Mouse (Mus musculus) B cell, adult 2 months (primary cell): ENCODE results near the gene Dpep1.
"Not testable (repeated sequence)": the region's sequence is repeated elsewhere in the genome, so short reads cannot be mapped to it uniquely, and the experiment has no call there.

Experiments
- DNase-seq, 2 experiments: peaks; one replicate each; pipeline ENCODE4 v3.0.0; 2022

Gene Dpep1

GRCm38 (mm10) chr8:123212321-123213117 is 26.5 kb downstream of the Dpep1 start, which contains the start of the genes Chmp1a and Spata33:
Gene Chmp1a, minus strand, starts transcription at chr8:123212763.
Gene Spata33, plus strand, starts transcription at chr8:123212832.
- DNase-seq: peak; percentile 86 to 89

DNA sequence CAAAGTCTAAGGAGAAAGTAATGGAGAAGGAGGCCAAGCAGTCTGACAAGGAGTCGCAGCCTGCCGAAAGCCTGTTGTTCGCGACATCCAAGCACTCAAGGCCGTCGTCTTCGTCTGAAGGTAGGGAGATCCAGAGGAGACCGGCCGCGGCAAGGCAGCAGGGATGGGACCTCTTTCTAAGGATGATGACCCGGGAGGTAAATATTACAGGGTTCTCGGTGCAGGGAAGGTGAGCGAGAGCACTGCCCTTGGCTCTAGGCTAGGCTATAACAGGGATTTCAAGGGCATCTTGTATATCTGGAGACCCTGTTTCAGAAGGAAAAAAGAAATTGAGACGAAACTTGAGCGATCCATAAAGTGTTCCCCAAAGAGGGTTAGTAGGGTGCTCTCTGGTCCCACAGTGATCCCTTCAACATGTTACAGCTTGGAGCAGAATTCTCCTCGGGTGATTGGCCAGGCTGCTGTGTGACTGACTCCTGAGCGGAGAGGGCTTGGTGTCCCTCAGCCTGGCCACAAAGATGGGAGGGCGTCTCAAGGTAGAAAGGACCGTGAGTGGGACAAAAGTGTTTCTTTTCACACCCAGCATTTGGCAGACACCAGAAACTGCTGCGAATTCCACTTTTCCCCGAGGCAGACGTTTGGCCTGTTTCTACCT is 27.2 kb downstream of the Dpep1 start:
- DNase-seq: no peak

GRCm38 (mm10) chr8:123215430-123215829 is 29.4 kb downstream of the Dpep1 start:
- no peak for DNase-seq

DNA sequence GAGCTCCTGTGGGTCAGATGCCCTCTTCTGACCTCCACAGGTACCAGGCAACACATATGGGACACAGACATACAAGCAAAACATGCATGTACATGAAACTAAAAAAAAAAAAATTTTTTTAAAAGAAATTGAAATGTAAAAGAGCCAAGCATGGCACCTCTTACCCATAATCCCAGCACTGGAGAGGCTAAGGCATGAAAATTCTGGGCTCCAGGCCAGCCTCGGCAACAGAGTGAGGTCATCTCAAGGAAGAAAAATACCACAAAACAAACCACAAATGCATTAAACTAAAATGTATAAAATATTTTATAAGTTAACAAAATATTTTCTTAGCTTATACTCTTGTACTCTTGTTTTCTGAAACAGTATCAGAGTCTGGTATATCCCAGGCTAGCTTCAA is 34.9 kb downstream of the Dpep1 start:
- no peak for DNase-seq

GRCm38 (mm10) chr8:123224278-123225266 is 38.5 kb downstream of the Dpep1 start, which contains the start of gene Cdk10:
Gene Cdk10, plus strand, starts transcription at chr8:123224842.
- DNase-seq: peak; percentile 92 to 94

DNA sequence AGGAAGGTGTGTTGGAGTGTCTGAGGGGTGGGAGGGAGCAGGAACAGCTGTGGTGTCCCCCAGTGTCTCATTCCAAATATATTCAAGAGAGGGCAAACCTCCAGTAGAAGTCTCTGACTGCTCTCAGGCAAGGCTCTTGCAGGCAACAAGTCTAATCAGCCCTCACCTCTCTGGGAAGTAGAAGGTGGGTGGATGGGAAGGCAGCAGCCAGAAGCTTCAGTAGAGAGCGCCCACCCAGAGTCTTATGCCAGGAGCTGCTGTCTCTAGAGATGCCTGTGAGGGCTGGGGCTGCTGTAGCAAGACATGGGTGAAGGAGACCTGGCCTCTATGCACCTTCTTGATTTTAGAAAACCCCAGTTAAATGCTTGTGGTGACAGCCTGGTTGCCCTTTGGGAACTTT is 42.4 kb downstream of the Dpep1 start:
- DNase-seq: no peak

DNA sequence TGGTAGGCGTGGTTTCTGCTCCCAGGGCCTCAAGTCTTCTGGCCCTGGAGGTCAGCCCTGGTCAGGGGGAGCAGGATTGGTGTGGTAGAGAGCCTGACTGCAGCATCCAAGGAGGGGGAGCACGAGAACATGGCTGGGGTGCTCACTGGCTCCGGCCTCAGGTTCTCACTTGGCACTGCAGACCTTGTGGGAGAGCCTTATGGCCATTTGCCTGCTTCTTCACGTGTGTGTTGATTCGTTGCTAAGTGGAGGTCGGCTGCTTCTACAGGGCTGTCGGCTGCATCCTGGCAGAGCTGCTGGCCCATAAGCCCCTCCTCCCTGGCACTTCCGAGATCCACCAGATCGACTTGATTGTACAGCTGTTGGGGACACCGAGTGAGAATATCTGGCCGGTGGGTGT is 44.3 kb downstream of the Dpep1 start:
- not testable (repeated sequence) for DNase-seq

DNA sequence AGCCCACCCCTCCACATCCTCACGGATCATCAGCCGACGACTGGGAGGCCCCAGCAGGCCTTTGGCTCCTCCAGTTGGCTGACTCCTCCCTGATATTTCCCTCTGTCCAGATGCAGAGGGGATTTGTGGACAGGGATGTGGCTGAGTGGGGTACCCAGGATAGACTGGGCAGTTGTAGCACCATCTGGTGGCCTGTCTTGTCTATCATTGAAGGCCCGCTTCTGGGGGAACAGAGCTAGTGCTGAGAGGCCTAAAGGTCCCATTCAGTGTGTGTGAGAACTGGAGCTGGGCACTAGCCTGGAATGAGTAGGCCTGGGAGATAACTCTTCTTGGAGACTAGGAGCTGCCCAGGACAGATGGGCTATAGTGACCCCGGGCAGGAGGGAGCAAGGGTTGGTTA is 45.7 kb downstream of the Dpep1 start:
- DNase-seq: no peak

DNA sequence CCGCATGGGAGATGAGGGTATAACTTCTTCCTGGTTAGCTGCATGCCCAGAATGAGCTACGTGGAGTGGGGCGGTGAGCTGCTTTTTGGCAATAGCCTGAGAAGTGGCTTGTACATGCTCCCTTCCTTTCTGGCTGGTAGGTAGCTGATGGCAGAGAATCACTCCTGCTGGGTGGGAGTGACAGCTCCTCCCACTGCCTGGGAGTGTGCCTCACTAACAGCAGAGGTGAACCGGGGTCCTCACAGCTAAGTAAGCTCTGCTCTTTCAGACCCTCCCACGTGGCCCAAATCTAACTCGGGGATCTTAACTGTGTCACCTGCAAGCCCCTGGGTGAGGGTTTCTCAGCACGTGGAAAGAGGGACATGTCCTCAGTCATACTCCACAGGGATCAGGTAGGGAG is 46.5 kb downstream of the Dpep1 start:
- no peak for DNase-seq

DNA sequence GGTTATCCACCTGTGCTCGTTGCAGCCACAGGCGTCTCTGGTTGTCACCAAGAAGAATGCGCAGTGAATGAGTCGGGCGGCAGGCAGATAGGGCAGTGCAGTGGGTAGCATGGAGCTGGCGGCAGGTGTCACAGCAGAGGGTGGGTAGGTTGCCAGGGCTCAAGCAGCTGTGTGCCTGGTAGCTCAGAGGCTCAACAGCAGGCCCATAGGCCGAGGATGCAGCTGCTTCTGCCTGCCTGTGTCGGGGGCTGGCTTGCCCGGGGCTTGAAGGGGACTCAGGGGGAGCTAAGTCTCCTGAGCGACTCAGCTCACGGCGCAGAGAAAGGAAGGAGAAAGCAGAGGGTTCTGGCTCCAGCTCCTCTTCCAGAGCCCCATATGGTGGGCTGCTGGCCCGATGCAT is 47.3 kb downstream of the Dpep1 start:
- DNase-seq: no peak

DNA sequence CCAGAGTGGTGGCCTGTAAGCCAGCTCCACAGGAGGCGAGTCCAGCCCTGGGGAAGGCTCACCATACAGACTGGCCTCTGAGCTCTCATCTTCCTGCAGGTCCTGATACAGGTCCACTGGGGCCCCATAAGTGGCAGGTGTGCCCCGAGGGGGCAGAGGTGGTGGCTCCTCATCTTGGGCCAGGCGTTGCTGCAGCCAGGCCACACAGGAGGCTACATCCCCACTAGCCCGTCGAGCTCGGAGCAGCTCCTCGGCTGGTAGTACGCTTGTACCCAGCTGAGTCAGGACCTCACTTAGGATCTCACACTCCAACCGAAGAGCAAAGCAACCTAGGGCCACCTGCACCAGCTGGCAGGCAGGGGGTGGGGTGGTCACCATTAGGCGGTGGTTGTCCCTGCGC is 47.7 kb downstream of the Dpep1 start:
- no peak for DNase-seq

DNA sequence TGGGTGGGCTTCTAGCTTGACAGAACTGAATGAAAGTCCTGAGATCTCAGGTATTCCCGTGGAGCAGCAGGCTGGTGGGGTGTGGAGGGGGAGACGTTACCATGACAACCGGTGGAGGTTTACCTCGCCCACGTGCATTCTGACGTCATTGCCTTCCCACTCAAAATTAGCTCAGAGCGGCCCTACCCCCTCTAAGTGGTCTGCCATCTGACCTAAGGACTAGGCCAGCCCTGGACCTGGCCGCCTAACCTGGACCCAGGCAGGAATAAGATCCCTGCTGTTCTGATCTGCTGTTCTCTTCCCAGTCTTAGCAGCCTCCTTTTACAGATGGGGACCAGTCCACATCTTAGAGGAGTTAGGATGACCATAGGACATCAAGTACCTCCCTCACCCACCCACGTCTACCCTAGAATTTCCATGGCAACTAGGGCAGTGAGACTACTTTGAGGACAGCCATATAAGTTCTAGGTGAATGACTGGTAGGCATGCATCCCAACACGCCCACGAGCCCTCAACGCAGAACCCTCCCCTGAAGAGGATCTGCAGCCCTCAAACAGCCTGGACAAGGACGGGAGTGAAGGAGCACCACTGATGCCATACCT is 49.0 kb downstream of the Dpep1 start:
- peak; percentile 17 for DNase-seq

GRCm38 (mm10) chr8:123235520-123236497 is 49.8 kb downstream of the Dpep1 start, which contains the start of gene Spata2l:
Gene Spata2l, minus strand, starts transcription at chr8:123236233.
- DNase-seq: peak; percentile 95 to 96

DNA sequence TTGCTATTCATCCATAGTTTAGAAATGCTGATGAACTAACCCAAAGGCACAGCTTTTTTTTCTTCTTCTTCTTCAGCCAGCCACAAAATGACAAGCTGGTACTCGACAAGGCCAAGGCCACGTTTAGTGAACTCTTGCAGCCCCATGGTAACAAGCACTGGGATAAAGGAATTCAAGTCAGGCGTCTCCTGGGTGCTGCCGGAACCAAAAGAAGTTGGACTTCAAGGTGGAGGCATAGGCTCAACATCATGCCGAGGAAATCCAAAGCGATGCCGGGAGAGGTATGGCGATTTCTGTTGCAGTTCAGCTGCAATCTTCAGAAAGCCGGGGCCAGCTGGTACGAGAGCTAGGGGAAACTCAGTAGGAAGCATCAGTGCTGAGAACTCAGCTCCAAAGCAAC is 53.4 kb downstream of the Dpep1 start:
- no peak for DNase-seq

DNA sequence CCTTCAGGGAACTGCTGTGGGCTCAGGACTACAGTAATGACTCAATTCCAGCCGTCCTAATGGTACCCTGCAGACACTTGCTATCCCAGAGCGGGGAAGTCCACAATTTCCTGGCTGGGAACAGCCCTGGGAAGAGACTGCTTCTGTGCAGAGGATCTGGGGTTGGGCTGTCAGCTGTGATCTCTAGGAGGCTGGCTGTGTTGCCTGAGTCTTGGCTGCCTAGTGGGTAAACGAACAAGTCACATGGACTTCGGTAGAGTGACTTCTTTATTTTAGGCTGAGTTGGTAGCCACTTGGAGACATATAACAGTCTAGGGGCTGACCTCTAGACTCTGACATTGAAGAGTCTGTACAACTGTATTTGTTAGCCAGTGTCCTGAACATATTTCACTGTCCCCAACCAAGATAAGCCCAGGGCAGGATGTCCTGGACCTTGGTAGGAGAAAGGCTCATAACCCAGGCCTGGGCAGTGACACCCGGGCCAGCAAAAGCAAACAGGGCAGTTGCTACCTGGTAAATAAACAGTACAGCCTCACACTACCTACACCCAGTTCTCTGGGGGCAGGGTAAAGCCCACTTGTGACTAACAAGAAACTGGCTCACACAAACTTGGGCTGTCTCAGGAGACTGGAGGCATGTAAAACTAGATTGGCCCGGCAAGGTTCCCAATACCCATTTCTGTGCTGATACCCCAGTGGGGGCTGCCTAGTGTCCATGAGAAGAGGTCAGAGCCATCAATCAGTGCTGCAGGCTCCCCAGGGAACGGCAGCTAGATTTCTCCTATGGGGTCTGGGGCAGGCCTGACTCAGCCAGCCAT is 56.3 kb downstream of the Dpep1 start:
- no peak for DNase-seq

DNA sequence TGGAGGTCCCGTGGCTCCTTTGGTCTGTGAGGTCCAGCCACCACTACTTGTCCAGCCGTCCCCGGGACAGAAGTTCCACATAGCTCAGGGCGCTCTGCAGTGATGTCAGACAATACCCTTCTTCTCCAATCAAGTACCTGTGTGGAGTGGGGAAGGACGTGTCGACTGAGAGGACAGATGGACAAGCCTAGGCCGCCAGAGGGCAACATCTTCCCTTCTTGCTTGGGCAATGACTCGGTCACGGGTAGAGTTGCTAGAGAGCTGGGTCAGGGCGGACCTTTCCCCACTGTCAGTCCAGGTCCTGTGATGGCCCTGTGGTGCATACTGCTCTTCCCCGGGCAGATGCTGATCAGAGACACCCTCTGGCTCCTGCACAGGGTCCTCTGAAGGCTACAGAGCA is 57.0 kb downstream of the Dpep1 start:
- no peak for DNase-seq

DNA sequence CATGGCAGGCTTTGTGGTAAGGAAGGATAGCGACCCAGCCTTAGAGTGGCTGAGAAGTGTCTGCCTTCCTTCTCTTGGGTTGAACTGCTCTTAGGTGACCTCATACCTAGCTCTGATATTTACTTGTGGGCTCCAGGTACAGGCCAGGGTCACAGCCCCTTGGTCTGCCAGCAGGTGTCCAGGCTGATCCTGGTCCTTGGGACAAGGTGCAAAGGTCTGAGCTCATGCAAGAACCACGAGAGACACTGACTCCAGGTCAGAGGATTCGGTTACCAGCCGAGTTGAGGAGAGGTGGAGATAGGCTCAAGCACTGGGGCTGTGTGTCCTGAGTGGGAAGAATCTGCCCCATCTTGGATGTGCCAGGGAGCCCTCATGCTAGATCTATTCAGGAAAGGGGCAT is 58.3 kb downstream of the Dpep1 start:
- no peak for DNase-seq

DNA sequence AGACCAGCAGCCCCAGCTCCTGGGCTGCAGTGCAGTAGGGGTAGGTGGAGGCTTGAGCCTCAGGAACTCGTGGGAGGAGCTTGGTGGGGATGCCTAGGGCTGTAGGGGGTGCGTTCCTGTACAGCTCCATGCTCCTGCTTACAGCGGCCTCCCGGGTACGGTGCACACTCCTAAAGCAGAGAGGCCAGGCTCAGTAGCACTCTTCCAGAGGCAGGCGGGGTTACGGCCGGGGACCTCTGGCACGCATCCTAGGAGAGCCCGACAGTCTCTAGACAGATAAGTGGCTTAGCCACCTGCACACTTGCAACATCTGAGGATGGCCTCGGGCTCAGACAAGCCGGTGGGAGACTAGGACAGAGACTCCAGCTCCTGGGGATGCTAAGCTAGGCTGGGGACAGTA is 59.5 kb downstream of the Dpep1 start:
- no peak for DNase-seq

GRCm38 (mm10) chr8:123247748-123248147 is 61.7 kb downstream of the Dpep1 start:
- no peak for DNase-seq

GRCm38 (mm10) chr8:123248596-123248995 is 62.6 kb downstream of the Dpep1 start:
- DNase-seq: no peak
